Mouse (Mus musculus) myocyte (in vitro differentiated cells): Measurements from ENCODE around the gene Zfp598. TPM values are rescaled to one million over a fixed set of nuclear protein-coding genes. Genes with fewer than 3 reads are reported as not detected.

ENCODE experiments used
- H3K27me3 ChIP-seq: one replicate; pipeline ENCODE4 v1.6.1; 2011; ENCODE audit not compliant: control insufficient read depth, insufficient read depth, insufficient read length
- H3K36me3 ChIP-seq: one replicate; pipeline ENCODE4 v1.6.1; 2011; ENCODE audit not compliant: control insufficient read depth, insufficient read depth
- H3K4me2 ChIP-seq: one replicate; pipeline ENCODE4 v1.6.1; 2011; ENCODE audit warnings: low read depth, control low read depth
- H3K4me3 ChIP-seq: one replicate; pipeline ENCODE4 v1.5.1; 2011; ENCODE audit warnings: mild to moderate bottlenecking, control low read depth, moderate library complexity
- H3K79me2 ChIP-seq: one replicate; pipeline ENCODE4 v1.6.1; 2011; ENCODE audit not compliant: control insufficient read depth, insufficient read depth
- H3ac ChIP-seq: one replicate; pipeline ENCODE4 v1.6.1; 2011; ENCODE audit not compliant: control insufficient read depth, insufficient read length
- CEBPB ChIP-seq: IDR thresholded peaks from 2 replicates; pipeline ENCODE4 v1.6.1; 2011; ENCODE audit warnings: mild to moderate bottlenecking, moderate library complexity; ENCODE audit not compliant: poor library complexity, insufficient read depth, severe bottlenecking
- E2F4 ChIP-seq: IDR thresholded peaks from one replicate; pipeline ENCODE4 v1.6.1; 2011; ENCODE audit warnings: mild to moderate bottlenecking, control low read depth, moderate library complexity; ENCODE audit not compliant: insufficient read depth
- MAX ChIP-seq: IDR thresholded peaks from one replicate; pipeline ENCODE4 v1.6.1; 2011; ENCODE audit warnings: low read depth, mild to moderate bottlenecking, control low read depth
- MYOD1 ChIP-seq, 3 experiments: IDR thresholded peaks; one replicate each; pipeline ENCODE4 v1.6.1; 2011; ENCODE audit warnings: control low read depth in 2 of 3, low read depth in 2 of 3, mild to moderate bottlenecking in 2 of 3, moderate library complexity in 1 of 3; ENCODE audit not compliant: insufficient read length in 2 of 3, control insufficient read depth in 1 of 3
- MYOG ChIP-seq, 3 experiments: IDR thresholded peaks; one replicate each; pipeline ENCODE4 v1.6.1; 2011; ENCODE audit warnings: control low read depth in 2 of 3, low read depth in 2 of 3, mild to moderate bottlenecking in 2 of 3; ENCODE audit not compliant: insufficient read length in 2 of 3, control insufficient read depth in 1 of 3, insufficient read depth in 1 of 3
- POLR2A ChIP-seq: IDR thresholded peaks from one replicate; pipeline ENCODE4 v1.6.1; 2011; ENCODE audit warnings: low read depth, mild to moderate bottlenecking, control low read depth, moderate library complexity; ENCODE audit not compliant: insufficient read length
- POLR2AphosphoS2 ChIP-seq: IDR thresholded peaks from one replicate; pipeline ENCODE4 v1.6.1; 2011; ENCODE audit warnings: low read depth, control low read depth; ENCODE audit not compliant: insufficient read length
- REST ChIP-seq: IDR thresholded peaks from one replicate; pipeline ENCODE4 v1.6.1; 2011; ENCODE audit warnings: mild to moderate bottlenecking, control low read depth, moderate library complexity; ENCODE audit not compliant: insufficient read depth, insufficient read length
- SRF ChIP-seq: IDR thresholded peaks from one replicate; pipeline ENCODE4 v1.6.1; 2011; ENCODE audit warnings: low read depth; ENCODE audit not compliant: control insufficient read depth, insufficient read length
- TCF12 ChIP-seq: IDR thresholded peaks from one replicate; pipeline ENCODE4 v1.6.1; 2011; ENCODE audit warnings: mild to moderate bottlenecking, control low read depth; ENCODE audit not compliant: poor library complexity, insufficient read depth, severe bottlenecking
- TCF3 ChIP-seq: IDR thresholded peaks from one replicate; pipeline ENCODE4 v1.6.1; 2011; ENCODE audit warnings: low read depth, control low read depth; ENCODE audit not compliant: insufficient read length
- USF1 ChIP-seq: IDR thresholded peaks from one replicate; pipeline ENCODE4 v1.6.1; 2011; ENCODE audit warnings: low read depth, mild to moderate bottlenecking, control low read depth, moderate library complexity
- polyA plus RNA-seq: library from polyadenylated mRNA; unstranded; fragments of >200 nt; fragmentation: generic; extraction: Trizol; gene quantifications from one replicate; pipeline ENCODE4 v1.2.1, GENCODE M21; 2012; ENCODE audit warnings: missing spikeins

Gene Zfp598
- polyA plus RNA-seq, 1 experiment, result 49.7 TPM

GRCm38 (mm10) chr17:24676877-24677276 lies 7.4 kb downstream of the Zfp598 start:
- Histone ChIP-seq H3K4me2 (no peak overlapping the region), H3K36me3 (peaks cover 6% of the 10 kb centered on the region), H3K4me3 (no peak overlapping the region), H3K79me2 (peaks cover 42% of the 10 kb centered on the region), H3K27me3 (no peaks in the 10 kb centered on the region), H3ac (no peak overlapping the region)
- TF ChIP-seq TCF3, result peak; percentile 30
- peak in 2 of 3 experiments; percentile 71 to 93 for TF ChIP-seq MYOD1 (IDR thresholded peaks at IDR 0.05; ENCODE audit: control insufficient read depth in 1 of 3, insufficient read length in 2 of 3, low read depth in 2 of 3)
- TF ChIP-seq MYOG (IDR thresholded peaks at IDR 0.05; ENCODE audit: control insufficient read depth in 1 of 3, insufficient read depth in 1 of 3, insufficient read length in 2 of 3, low read depth in 2 of 3), result peak in 2 of 3 experiments; percentile 87 to 95
- TF ChIP-seq SRF, result no peak

GRCm38 (mm10) chr17:24677500-24678080 lies 8.1 kb downstream of the Zfp598 start:
- Histone ChIP-seq H3K4me3 (no peak overlapping the region), H3K4me2 (no peak overlapping the region), H3ac (no peak overlapping the region), H3K36me3 (peaks cover 8% of the 10 kb centered on the region), H3K27me3 (no peaks in the 10 kb centered on the region), H3K79me2 (peaks cover 35% of the 10 kb centered on the region)
- TF ChIP-seq CEBPB, result no peak
- no peak for TF ChIP-seq TCF12
- TF ChIP-seq MYOD1 (IDR thresholded peaks at IDR 0.05; ENCODE audit: control insufficient read depth in 1 of 3, insufficient read length in 2 of 3, low read depth in 2 of 3), result no peak
- TF ChIP-seq MYOG (IDR thresholded peaks at IDR 0.05; ENCODE audit: control insufficient read depth in 1 of 3, insufficient read depth in 1 of 3, insufficient read length in 2 of 3, low read depth in 2 of 3), result no peak
- TF ChIP-seq POLR2A, result no peak
- TF ChIP-seq SRF, result no peak
- TF ChIP-seq MAX, result no peak
- no peak for TF ChIP-seq POLR2AphosphoS2
- TF ChIP-seq USF1, result no peak
- no peak for TF ChIP-seq E2F4
- no peak for TF ChIP-seq TCF3
- no peak for TF ChIP-seq REST

- no peak overlapping the region for H3K4me3 ChIP-seq
- no peak for TF ChIP-seq CEBPB
- no peak for TF ChIP-seq E2F4
- TF ChIP-seq SRF, result no peak
- TF ChIP-seq USF1, result no peak
- no peak for TF ChIP-seq MYOD1 (IDR thresholded peaks at IDR 0.05; ENCODE audit: control insufficient read depth in 1 of 3, insufficient read length in 2 of 3, low read depth in 2 of 3)
- no peak for TF ChIP-seq REST
- no peak for TF ChIP-seq TCF12
- no peak for TF ChIP-seq TCF3
- TF ChIP-seq POLR2A, result no peak
- no peak for TF ChIP-seq MAX
- TF ChIP-seq POLR2AphosphoS2, result no peak
- no peak for TF ChIP-seq MYOG (IDR thresholded peaks at IDR 0.05; ENCODE audit: control insufficient read depth in 1 of 3, insufficient read depth in 1 of 3, insufficient read length in 2 of 3, low read depth in 2 of 3)
- no peak overlapping the region for H3ac ChIP-seq
- no peak overlapping the region for H3K4me2 ChIP-seq
- no peaks in the 10 kb centered on the region for H3K27me3 ChIP-seq
- H3K79me2 ChIP-seq, result no peaks in the 10 kb centered on the region
- H3K36me3 ChIP-seq, result peaks cover 5% of the 10 kb centered on the region
These were observed 17.0 kb downstream of the Zfp598 start for GRCm38 (mm10) chr17:24686514-24686913.

GRCm38 (mm10) chr17:24687146-24687595 lies 17.7 kb downstream of the Zfp598 start:
- no peaks in the 10 kb centered on the region for H3K27me3 ChIP-seq
- no peak overlapping the region for H3K4me3 ChIP-seq
- no peak overlapping the region for H3K4me2 ChIP-seq
- TF ChIP-seq REST (no peak), POLR2AphosphoS2 (no peak), CEBPB (no peak), TCF3 (no peak), E2F4 (no peak), TCF12 (no peak), SRF (no peak), USF1 (no peak), MYOD1 (IDR thresholded peaks at IDR 0.05; ENCODE audit: control insufficient read depth in 1 of 3, insufficient read length in 2 of 3, low read depth in 2 of 3) (no peak), MYOG (IDR thresholded peaks at IDR 0.05; ENCODE audit: control insufficient read depth in 1 of 3, insufficient read depth in 1 of 3, insufficient read length in 2 of 3, low read depth in 2 of 3) (no peak), POLR2A (no peak), MAX (no peak)
- H3ac ChIP-seq, result no peak overlapping the region
- no peaks in the 10 kb centered on the region for H3K79me2 ChIP-seq
- no peaks in the 10 kb centered on the region for H3K36me3 ChIP-seq

- no peak for TF ChIP-seq USF1
- TF ChIP-seq POLR2A, result no peak
- TF ChIP-seq SRF, result no peak
- no peak for TF ChIP-seq TCF3
- no peak for TF ChIP-seq MAX
- TF ChIP-seq TCF12, result no peak
- TF ChIP-seq MYOD1 (IDR thresholded peaks at IDR 0.05; ENCODE audit: control insufficient read depth in 1 of 3, insufficient read length in 2 of 3, low read depth in 2 of 3), result no peak
- no peak for TF ChIP-seq MYOG (IDR thresholded peaks at IDR 0.05; ENCODE audit: control insufficient read depth in 1 of 3, insufficient read depth in 1 of 3, insufficient read length in 2 of 3, low read depth in 2 of 3)
- no peak for TF ChIP-seq CEBPB
- no peak for TF ChIP-seq E2F4
- H3K36me3 ChIP-seq, result no peaks in the 10 kb centered on the region
- H3ac ChIP-seq, result no peak overlapping the region
- H3K4me3 ChIP-seq, result no peak overlapping the region
- H3K27me3 ChIP-seq, result no peaks in the 10 kb centered on the region
- H3K79me2 ChIP-seq, result no peaks in the 10 kb centered on the region
- H3K4me2 ChIP-seq, result no peak overlapping the region
These were observed 18.1 kb downstream of the Zfp598 start for GRCm38 (mm10) chr17:24687599-24687998.
